Mouse (Mus musculus) kidney, embryonic 16.5 days (tissue): Measurements from ENCODE around the gene Dpy19l3. TPM values are rescaled to one million over a fixed set of nuclear protein-coding genes. Genes with fewer than 3 reads are reported as not detected.

Experiments used
- ATAC-seq: fragments of 200-750 bp; cut with Nextera tagmentation; 2 replicates; pipeline ENCODE4 v1.8.0; 2017; ENCODE audit warnings: moderate TSS enrichment; ENCODE audit not compliant: low FRiP score, low TSS enrichment
- H3K27ac ChIP-seq: fragments of 300-500 bp; sonication (generic); 2 replicates; pipeline ENCODE4 v1.5.1; 2014; ENCODE audit warnings: low read length
- H3K27me3 ChIP-seq: fragments of 300-500 bp; sonication (generic); 2 replicates; pipeline ENCODE4 v1.6.1; 2014; ENCODE audit warnings: low read length, control low read depth, mixed read lengths; ENCODE audit not compliant: insufficient read depth
- H3K36me3 ChIP-seq: fragments of 300-500 bp; sonication (generic); 2 replicates; pipeline ENCODE4 v1.6.1; 2014; ENCODE audit warnings: low read length, control low read depth, mixed read lengths; ENCODE audit not compliant: insufficient read depth
- H3K4me1 ChIP-seq: fragments of 300-500 bp; sonication (generic); 2 replicates; pipeline ENCODE4 v1.6.1; 2014; ENCODE audit warnings: low read length, control low read depth, mixed read lengths; ENCODE audit not compliant: insufficient read depth
- H3K4me2 ChIP-seq: fragments of 300-500 bp; sonication (generic); replicated peaks from 2 replicates; pipeline ENCODE4 v1.6.1; 2014; ENCODE audit warnings: low read depth, low read length
- H3K4me3 ChIP-seq: fragments of 300-500 bp; sonication (generic); 2 replicates; pipeline ENCODE4 v1.5.1; 2014; ENCODE audit warnings: mild to moderate bottlenecking, low read length
- H3K9ac ChIP-seq: fragments of 300-500 bp; sonication (generic); replicated peaks from 2 replicates; pipeline ENCODE4 v1.6.1; 2014; ENCODE audit warnings: low read length
- H3K9me3 ChIP-seq: fragments of 300-500 bp; sonication (generic); 2 replicates; pipeline ENCODE4 v1.6.1; 2016; ENCODE audit warnings: low read length, control low read depth
- WGBS: fragments of 180-500 bp; shearing (Covaris S2); extraction: QIAGEN DNeasy Blood & Tissue Kit; methylation state at CpG from one replicate; pipeline ENCODE4 v1.1.7; 2014; 5-methylcytosine and 5-hydroxymethylcytosine counted together
- polyA plus RNA-seq: library from polyadenylated mRNA; unstranded; fragments of >200 nt; fragmentation: Nextera tagmentation; extraction: Ambion mirVana; gene quantifications from 2 replicates; pipeline ENCODE4 v1.2.1, GENCODE M21; 2015

Gene Dpy19l3
- polyA plus RNA-seq, 1 experiment from 2014 or later: 27.5 TPM

DNA sequence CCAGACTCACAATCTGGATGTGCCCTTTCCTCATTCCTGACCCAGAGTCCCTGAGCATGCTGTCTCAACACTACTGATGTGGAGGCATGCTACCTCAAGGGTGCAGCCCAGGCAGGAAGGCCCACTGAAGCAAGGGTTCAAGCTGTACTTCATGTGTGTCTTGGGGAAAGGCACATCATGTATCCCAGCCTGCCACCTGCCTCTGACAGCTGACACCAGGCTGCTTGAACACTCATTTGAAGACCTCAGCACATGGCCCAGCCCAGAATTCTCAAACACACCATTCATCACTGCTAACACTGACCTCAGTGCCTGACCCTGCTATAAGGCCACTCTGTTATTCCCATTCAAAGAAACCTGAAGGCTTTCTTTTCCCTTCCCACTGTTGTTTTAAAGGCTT is 28.0 kb upstream of the Dpy19l3 start:
- H3K9me3 ChIP-seq: no peaks in the 10 kb centered on the region
- ATAC-seq: no peak
- no peaks in the 10 kb centered on the region for H3K27me3 ChIP-seq
- no peak overlapping the region for H3K4me3 ChIP-seq
- peaks cover 64% of the 10 kb centered on the region for H3K36me3 ChIP-seq
- no peak overlapping the region for H3K27ac ChIP-seq
- H3K4me1 ChIP-seq: no peaks in the 10 kb centered on the region
- no peak overlapping the region for H3K4me2 ChIP-seq
- no peak overlapping the region for H3K9ac ChIP-seq

- Histone ChIP-seq H3K4me2 (no peak overlapping the region), H3K9me3 (no peaks in the 10 kb centered on the region), H3K36me3 (peaks cover 57% of the 10 kb centered on the region), H3K4me1 (no peaks in the 10 kb centered on the region), H3K9ac (no peak overlapping the region), H3K27ac (no peak overlapping the region), H3K27me3 (no peaks in the 10 kb centered on the region), H3K4me3 (no peak overlapping the region)
- WGBS: 59% methylated on average over 12 of the region's 12 CpGs
- ATAC-seq: no peak
Observed at GRCm38 (mm10) chr7:35774127-35774526, 19.9 kb upstream of the Dpy19l3 start.

DNA sequence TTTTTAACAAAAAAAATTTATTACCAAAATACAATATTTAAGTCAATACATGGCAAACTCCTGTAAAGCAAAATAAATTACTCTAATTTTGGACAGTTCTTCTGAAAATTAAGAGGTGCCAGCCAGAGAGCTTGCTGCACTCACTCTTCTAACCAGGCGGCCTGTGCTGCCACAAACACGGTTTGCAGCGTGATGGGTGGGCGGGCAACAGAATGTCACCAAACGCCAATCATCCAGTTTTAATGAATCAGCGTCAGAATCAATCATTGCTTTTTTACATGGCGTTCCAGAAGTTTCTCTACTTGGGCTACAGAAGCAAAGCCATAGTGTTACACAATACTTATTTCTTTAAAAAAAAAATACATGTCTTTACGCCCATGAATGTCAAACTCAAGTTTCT is 18.1 kb upstream of the Dpy19l3 start:
- Histone ChIP-seq H3K27ac (no peak overlapping the region), H3K27me3 (no peaks in the 10 kb centered on the region), H3K4me3 (no peak overlapping the region), H3K36me3 (peaks cover 43% of the 10 kb centered on the region), H3K9ac (no peak overlapping the region), H3K4me2 (no peak overlapping the region), H3K4me1 (no peaks in the 10 kb centered on the region), H3K9me3 (no peaks in the 10 kb centered on the region)
- ATAC-seq: no peak
- 94% methylated on average over 8 of the region's 8 CpGs for WGBS

DNA sequence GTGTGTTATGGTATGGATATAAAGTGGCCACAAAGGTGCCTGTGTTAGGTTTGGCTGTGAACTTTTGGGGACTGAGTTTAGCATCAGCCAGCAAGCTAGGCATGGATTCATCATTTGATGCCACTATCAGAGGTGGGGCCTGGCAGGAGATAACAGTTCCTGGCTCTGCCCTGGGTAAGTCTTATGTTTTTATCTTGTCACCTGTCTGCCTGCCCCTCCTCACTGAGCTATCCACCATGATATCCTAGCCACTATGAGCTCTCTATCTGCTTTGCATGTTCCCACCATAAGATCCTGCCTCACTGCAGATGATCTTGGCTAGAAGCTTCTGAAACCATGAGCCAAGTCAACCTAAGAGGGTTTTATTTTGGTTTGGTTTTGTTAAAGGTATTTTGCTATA is 16.9 kb upstream of the Dpy19l3 start:
- Histone ChIP-seq H3K4me2 (no peak overlapping the region), H3K9me3 (no peaks in the 10 kb centered on the region), H3K36me3 (peaks cover 33% of the 10 kb centered on the region), H3K9ac (no peak overlapping the region), H3K27ac (no peak overlapping the region), H3K4me1 (no peaks in the 10 kb centered on the region), H3K27me3 (no peaks in the 10 kb centered on the region), H3K4me3 (no peak overlapping the region)
- ATAC-seq: no peak

DNA sequence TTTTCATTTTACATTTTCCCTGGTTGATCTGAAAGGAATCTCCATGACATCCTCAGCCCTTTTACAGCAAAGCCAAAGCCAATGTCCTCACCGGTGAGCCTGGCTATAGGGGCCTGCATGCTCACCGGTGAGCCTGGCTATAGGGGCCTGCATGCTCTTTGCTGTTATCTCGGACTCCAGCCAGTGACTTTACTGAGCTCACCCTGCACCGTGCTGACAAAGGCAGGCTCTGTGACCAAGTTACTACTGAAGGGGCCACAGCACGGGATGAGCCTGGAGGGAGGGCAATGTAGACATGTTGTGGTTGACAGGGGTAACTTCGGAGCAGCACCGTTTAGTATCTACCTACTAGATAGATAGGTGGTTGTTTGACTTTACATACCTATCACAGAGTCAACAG is 15.9 kb upstream of the Dpy19l3 start:
- Histone ChIP-seq H3K9me3 (no peaks in the 10 kb centered on the region), H3K4me2 (no peak overlapping the region), H3K4me3 (no peak overlapping the region), H3K36me3 (peaks cover 25% of the 10 kb centered on the region), H3K27ac (no peak overlapping the region), H3K27me3 (no peaks in the 10 kb centered on the region), H3K9ac (no peak overlapping the region), H3K4me1 (no peaks in the 10 kb centered on the region)
- no peak for ATAC-seq
- 87% methylated on average over 7 of the region's 7 CpGs for WGBS

DNA sequence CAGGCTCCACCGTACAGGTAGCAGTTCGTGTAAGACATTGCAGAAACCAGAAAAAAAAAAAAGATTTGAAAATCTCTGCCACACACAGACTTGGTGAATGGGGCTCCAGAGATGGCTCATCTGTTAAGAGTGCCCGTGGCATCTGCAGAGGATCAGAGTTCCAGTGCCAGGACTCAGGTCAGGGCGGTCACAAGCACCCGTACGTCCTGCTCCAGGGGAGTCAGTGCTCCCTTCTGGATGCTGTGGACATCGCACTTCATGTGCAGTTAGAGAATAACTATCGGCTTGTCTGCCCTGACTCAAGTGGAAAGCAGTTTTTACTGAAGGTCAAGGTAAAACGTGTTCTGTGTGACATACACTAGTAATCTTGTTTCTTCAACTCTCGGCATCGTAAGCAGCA is 10.2 kb upstream of the Dpy19l3 start:
- no peaks in the 10 kb centered on the region for H3K36me3 ChIP-seq
- H3K27ac ChIP-seq: no peak overlapping the region
- no peak overlapping the region for H3K9ac ChIP-seq
- H3K27me3 ChIP-seq: no peaks in the 10 kb centered on the region
- H3K4me1 ChIP-seq: no peaks in the 10 kb centered on the region
- 84% methylated on average over 11 of the region's 11 CpGs for WGBS
- H3K4me3 ChIP-seq: no peak overlapping the region
- no peak for ATAC-seq
- no peak overlapping the region for H3K4me2 ChIP-seq
- H3K9me3 ChIP-seq: no peaks in the 10 kb centered on the region

- Histone ChIP-seq H3K9ac (no peak overlapping the region), H3K27ac (no peak overlapping the region), H3K9me3 (no peaks in the 10 kb centered on the region), H3K36me3 (no peaks in the 10 kb centered on the region), H3K27me3 (no peaks in the 10 kb centered on the region), H3K4me2 (no peak overlapping the region), H3K4me3 (no peak overlapping the region), H3K4me1 (no peaks in the 10 kb centered on the region)
- WGBS: 76% methylated on average over 5 of the region's 5 CpGs
- no peak for ATAC-seq
Observed at GRCm38 (mm10) chr7:35761801-35762200, 7.5 kb upstream of the Dpy19l3 start.

- no peaks in the 10 kb centered on the region for H3K36me3 ChIP-seq
- no peak overlapping the region for H3K4me3 ChIP-seq
- H3K9me3 ChIP-seq: no peaks in the 10 kb centered on the region
- peaks cover 4% of the 10 kb centered on the region; the same call in 1 of the 2 replicates for H3K4me1 ChIP-seq
- H3K4me2 ChIP-seq: no peak overlapping the region
- WGBS: 22% methylated on average over 2 of the region's 2 CpGs
- no peak for ATAC-seq
- H3K9ac ChIP-seq: no peak overlapping the region
- H3K27ac ChIP-seq: no peak overlapping the region
- H3K27me3 ChIP-seq: no peaks in the 10 kb centered on the region
Observed at GRCm38 (mm10) chr7:35759602-35760001, 5.3 kb upstream of the Dpy19l3 start.

DNA sequence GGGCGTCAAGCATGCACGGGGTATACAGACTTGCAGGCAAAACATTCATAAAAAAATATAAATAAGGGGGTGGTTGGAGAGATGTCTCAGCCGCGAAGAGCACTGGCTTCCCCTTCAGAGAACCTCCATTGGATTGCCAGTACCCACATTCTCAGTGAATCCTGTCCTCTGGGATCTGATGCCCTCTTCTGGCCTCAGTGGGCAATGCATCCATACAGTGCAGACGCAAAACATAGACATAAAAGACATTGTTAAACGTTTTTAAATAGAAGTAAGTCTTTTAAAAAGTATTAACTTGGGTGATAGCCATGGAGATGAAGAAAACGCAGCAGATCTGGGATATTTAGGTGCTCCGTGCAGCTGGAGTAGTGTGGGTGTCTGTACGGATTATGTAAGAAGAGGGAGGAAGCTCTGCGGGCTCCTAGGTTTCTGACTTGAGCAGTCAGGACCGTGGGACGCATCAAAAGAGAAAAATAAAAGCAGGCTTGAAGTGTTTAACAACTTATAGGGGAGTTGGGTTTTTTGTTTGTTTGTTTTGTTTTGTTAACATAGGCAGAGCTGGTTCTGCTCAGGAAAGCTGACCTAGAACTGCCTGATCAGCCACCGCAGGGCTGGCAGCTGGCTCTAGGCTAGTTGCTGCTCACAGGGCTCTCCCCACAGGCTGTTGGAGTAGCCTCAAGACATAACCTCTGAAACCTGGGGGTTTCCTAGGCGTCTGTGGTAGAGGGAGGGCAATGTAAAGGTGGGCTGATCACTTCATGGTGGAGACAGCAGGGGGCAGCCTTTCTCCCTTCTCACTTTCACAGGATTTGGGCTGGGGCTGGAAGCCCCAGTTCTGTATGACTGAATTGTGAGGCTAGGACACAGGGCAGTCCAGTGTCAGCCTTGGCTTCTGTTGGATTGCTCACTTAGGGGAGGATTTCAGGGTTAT is 2.5 kb upstream of the Dpy19l3 start:
- Histone ChIP-seq H3K27me3 (no peaks in the 10 kb centered on the region), H3K4me3 (no peak overlapping the region), H3K36me3 (no peaks in the 10 kb centered on the region), H3K4me2 (no peak overlapping the region), H3K9ac (no peak overlapping the region), H3K4me1 (peaks cover 14% of the 10 kb centered on the region), H3K9me3 (no peaks in the 10 kb centered on the region), H3K27ac (no peak overlapping the region)
- no peak for ATAC-seq
- WGBS: 42% methylated on average over 14 of the region's 14 CpGs

DNA sequence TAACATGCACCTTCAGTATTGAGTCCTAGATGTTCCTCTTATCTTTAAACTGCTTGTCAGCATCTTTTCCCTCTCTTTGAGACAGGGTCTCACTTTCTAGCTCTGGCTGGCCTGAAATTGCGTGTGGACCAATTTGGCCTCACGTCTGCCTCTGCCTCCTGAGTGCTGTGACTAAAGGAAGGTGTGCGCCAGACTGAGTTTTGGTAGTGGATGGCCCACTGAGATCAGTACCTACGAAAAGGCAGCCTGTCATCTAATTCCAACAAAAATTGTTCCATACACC is 573 bp upstream of the Dpy19l3 start:
- H3K4me2 ChIP-seq: peak overlapping the region; percentile 98
- no peaks in the 10 kb centered on the region for H3K9me3 ChIP-seq
- H3K36me3 ChIP-seq: no peaks in the 10 kb centered on the region
- no peaks in the 10 kb centered on the region for H3K27me3 ChIP-seq
- WGBS: 67% methylated on average over 4 of the region's 4 CpGs
- peak overlapping the region; percentile 51; the same call in 1 of the 2 replicates for H3K27ac ChIP-seq
- peaks cover 14% of the 10 kb centered on the region for H3K4me1 ChIP-seq
- no peak for ATAC-seq
- peak overlapping the region; percentile 95 for H3K4me3 ChIP-seq
- peak overlapping the region; percentile 88 for H3K9ac ChIP-seq
